Mouse (Mus musculus) ES-Bruce4 (cell line): ENCODE measurements around the gene Nrxn1.

ENCODE experiments used
- CTCF ChIP-seq: IDR thresholded peaks from one replicate; pipeline ENCODE4 v1.8.1; 2011; ENCODE audit warnings: low read depth, low read length
- EP300 ChIP-seq: IDR thresholded peaks from 2 replicates; pipeline ENCODE4 v1.6.1; 2011; ENCODE audit warnings: low read depth, low read length; ENCODE audit not compliant: insufficient read depth
- POLR2A ChIP-seq: IDR thresholded peaks from one replicate; pipeline ENCODE4 v1.8.1; 2011; ENCODE audit warnings: low read length; ENCODE audit not compliant: insufficient read depth

- TF ChIP-seq CTCF (no peak), POLR2A (no peak), EP300 (no peak)
Observed at GRCm38 (mm10) chr17:90376533-90376932, 716.3 kb downstream of the Nrxn1 start.
